Mouse (Mus musculus): ENCODE results near the gene Hsd17b13. TPM values are rescaled to one million over a fixed set of nuclear protein-coding genes. Genes with fewer than 3 reads are reported as not detected.
A peak's percentile ranks its signal among the peaks of the same experiment; 100 is the strongest.
"Not testable (repeated sequence)": the region's sequence is repeated elsewhere in the genome, so short reads cannot be mapped to it uniquely, and the experiment has no call there.

Hsd17b13 gene
- polyA plus RNA-seq (2016; fragmentation: Nextera tagmentation; extraction: Ambion mirVana), result not detected in 2 replicates

DNA sequence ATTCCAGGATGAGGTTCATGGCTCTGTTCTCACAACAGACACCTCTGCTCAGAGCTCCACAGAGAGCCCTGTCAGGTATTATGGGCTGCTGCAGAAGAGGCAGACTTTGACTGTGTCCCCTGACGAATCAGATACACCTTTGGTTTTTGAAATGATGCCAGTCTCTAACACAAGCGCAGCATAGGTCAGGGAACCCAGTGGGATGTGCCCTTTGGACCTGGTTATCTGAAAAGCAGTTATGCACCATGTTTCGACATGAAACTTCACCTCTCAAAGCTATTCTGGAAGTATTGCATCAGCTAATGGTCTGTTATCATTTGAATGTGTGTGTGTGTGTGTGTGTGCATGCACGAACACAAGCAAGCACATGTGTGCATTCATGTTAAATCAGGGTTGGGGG lies at the start of gene Hsd17b13:
Gene Hsd17b13 (minus strand): TSS at position 114 of the 400 bp plus-strand sequence.
- Histone ChIP-seq H3K27me3 (ENCODE audit: low read depth, poor library complexity, severe bottlenecking) (no peaks in the 10 kb centered on the region), H3K9me3 (replicated peaks) (no peaks in the 10 kb centered on the region), H3K4me3 (no peak within 1 kb of the TSS), H3K36me3 (no peaks in the 10 kb centered on the region), H3K4me1 (no peaks in the 10 kb centered on the region), H3K27ac (replicated peaks) (no peak within 1 kb of the TSS)
- WGBS, result 81% methylated on average over 4 of the region's 4 CpGs
- no peak for DNase-seq (ENCODE audit: low spot score)

DNA sequence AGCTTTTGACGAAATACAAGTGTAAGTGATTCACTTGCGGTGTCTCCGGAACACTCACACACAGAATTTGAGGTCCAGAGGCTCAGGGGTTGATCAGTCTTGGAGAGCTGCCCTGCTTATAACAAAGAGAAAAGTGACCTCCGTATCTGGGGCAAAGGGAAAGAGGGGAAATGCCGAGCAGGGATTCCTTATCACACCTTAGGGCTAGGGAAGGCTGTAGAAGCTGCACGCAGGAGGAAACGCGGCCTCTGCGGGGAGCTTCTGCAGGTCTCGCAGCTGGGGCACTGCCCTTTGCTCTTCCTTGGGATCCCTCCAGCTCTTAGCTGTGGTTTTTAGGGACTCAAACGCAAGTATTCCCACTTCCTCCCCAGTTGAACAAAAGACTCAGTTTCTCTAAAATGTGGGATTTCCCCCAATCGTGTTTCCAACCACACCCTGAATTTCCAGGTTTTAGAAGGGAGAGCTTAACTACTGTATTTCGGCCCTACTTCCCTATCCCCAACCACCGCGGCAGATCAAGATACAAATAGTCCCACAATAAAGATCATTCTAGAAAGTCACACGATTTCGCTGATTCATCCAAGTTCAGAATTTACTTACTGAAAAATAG lies 48.1 kb upstream of the Hsd17b13 start:
- 37% methylated on average over 17 of the region's 17 CpGs for WGBS
- no peak for DNase-seq (ENCODE audit: low spot score)
- Histone ChIP-seq H3K36me3 (no peaks in the 10 kb centered on the region), H3K4me1 (peaks cover 24% of the 10 kb centered on the region), H3K9me3 (replicated peaks) (no peaks in the 10 kb centered on the region), H3K4me3 (no peak overlapping the region), H3K27me3 (ENCODE audit: low read depth, poor library complexity, severe bottlenecking) (peaks cover 44% of the 10 kb centered on the region), H3K27ac (replicated peaks) (no peak overlapping the region)

DNA sequence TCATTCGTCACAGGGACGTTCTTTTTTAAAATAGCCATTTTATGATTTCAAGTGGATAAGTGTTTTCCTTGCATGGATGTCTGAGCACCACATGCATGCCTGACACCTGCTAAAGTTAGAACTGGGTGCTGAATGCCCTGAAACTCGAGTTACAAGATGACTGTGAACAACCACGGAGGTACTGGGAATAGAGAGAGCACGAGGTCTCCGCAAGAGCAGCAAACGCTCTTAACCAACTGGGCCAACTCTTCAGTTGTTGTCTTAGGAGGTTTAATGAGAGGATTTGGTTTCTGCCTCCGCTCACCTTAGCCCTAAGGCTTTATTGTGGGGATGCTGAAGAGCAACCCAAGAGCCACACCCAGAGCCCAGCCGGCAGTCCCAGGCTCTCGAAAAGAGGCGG lies 47.6 kb upstream of the Hsd17b13 start:
- peaks cover 24% of the 10 kb centered on the region for H3K4me1 ChIP-seq
- H3K27ac ChIP-seq (replicated peaks), result no peak overlapping the region
- peaks cover 44% of the 10 kb centered on the region for H3K27me3 ChIP-seq (ENCODE audit: low read depth, poor library complexity, severe bottlenecking)
- H3K36me3 ChIP-seq, result no peaks in the 10 kb centered on the region
- DNase-seq (ENCODE audit: low spot score), result no peak
- 65% methylated on average over 11 of the region's 11 CpGs for WGBS
- H3K4me3 ChIP-seq, result no peak overlapping the region
- no peaks in the 10 kb centered on the region for H3K9me3 ChIP-seq (replicated peaks)

DNA sequence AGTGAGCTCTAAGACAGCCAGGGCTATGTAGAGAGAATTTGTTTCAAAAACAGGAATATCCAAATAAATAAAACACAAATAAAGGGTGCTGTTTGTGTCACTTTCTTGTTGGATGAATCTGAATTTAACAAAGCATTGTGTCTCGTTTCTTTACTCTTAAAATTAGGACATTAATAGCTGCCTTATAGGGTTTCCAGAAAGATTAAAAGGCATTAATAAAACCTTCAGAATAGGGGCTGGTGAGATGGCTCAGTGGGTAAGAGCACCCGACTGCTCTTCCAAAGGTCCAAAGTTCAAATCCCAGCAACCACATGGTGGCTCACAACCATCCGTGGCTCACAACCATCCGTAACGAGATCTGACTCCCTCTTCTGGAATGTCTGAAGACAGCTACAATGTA lies 47.0 kb upstream of the Hsd17b13 start:
- not testable (repeated sequence) for H3K4me3 ChIP-seq; H3K27ac ChIP-seq (replicated peaks); H3K36me3 ChIP-seq; H3K9me3 ChIP-seq (replicated peaks); DNase-seq (ENCODE audit: low spot score)
- Histone ChIP-seq H3K27me3 (ENCODE audit: low read depth, poor library complexity, severe bottlenecking) (peaks cover 44% of the 10 kb centered on the region), H3K4me1 (peaks cover 26% of the 10 kb centered on the region)
- WGBS, result 82% methylated on average over 5 of the region's 5 CpGs

DNA sequence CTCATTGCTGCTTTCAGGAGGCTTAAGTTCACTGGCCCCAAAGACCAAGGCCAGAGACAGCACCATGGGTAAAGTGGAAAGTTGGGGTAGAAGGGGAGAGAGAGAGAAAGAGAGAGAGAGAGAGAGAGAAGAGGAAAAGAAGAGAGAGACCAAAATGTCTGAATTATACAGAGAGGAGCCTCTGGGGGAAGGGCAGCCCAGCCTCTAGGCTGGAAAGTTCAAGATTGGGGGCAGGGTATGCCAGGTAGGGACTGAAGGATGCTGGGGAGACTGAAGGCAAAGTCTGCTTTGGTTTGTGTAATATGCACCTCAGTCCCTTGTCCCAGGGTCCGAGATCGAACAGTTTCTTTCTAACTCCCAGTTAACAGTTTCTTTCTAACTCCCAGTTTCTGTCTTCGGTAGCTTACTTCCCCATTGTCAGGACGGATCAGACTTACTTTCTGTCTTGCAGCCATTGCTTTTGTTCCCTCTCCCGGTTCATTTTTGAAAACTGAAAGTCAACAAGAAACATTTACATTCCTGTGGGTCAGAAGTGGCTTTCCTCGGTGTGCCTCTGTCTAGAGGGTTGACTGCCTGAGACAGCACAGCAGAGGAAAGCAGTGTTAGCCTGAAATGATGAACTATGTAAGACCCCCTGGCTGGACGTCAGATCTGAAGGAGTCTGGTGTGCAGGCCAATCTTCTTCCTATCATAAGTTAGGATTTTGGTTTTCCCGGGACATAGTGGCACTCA lies 46.2 kb upstream of the Hsd17b13 start:
- peaks cover 44% of the 10 kb centered on the region for H3K27me3 ChIP-seq (ENCODE audit: low read depth, poor library complexity, severe bottlenecking)
- 80% methylated on average over 8 of the region's 8 CpGs for WGBS
- no peak for DNase-seq (ENCODE audit: low spot score)
- H3K36me3 ChIP-seq, result no peaks in the 10 kb centered on the region
- H3K27ac ChIP-seq (replicated peaks), result no peak overlapping the region
- H3K4me3 ChIP-seq, result no peak overlapping the region
- no peaks in the 10 kb centered on the region for H3K9me3 ChIP-seq (replicated peaks)
- H3K4me1 ChIP-seq, result peaks cover 27% of the 10 kb centered on the region

DNA sequence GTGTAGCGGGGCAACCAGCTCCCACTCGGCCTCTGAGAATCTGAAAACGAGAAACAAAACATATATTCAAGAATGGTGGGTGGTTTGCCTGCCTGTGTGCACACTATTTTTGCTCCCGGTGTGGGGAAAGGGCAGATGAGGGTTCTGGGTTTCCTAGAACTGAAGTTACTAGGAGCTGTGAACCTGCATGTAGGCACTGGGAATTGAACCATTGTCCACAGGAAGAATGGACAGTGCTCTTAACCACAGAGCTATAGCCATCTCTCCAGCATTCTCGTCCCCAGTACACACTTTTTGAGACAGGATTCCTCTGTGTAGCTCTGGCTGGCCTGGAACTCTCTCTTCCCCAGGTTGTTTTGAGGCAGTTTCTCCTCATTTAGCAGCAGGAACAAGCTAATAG lies 45.3 kb upstream of the Hsd17b13 start:
- Histone ChIP-seq H3K36me3 (no peaks in the 10 kb centered on the region), H3K4me3 (peak overlapping the region; percentile 60), H3K27ac (replicated peaks) (no peak overlapping the region), H3K9me3 (replicated peaks) (no peaks in the 10 kb centered on the region), H3K4me1 (peaks cover 27% of the 10 kb centered on the region), H3K27me3 (ENCODE audit: low read depth, poor library complexity, severe bottlenecking) (peaks cover 44% of the 10 kb centered on the region)
- no peak for DNase-seq (ENCODE audit: low spot score)
- WGBS, result 48% methylated on average over 5 of the region's 5 CpGs

DNA sequence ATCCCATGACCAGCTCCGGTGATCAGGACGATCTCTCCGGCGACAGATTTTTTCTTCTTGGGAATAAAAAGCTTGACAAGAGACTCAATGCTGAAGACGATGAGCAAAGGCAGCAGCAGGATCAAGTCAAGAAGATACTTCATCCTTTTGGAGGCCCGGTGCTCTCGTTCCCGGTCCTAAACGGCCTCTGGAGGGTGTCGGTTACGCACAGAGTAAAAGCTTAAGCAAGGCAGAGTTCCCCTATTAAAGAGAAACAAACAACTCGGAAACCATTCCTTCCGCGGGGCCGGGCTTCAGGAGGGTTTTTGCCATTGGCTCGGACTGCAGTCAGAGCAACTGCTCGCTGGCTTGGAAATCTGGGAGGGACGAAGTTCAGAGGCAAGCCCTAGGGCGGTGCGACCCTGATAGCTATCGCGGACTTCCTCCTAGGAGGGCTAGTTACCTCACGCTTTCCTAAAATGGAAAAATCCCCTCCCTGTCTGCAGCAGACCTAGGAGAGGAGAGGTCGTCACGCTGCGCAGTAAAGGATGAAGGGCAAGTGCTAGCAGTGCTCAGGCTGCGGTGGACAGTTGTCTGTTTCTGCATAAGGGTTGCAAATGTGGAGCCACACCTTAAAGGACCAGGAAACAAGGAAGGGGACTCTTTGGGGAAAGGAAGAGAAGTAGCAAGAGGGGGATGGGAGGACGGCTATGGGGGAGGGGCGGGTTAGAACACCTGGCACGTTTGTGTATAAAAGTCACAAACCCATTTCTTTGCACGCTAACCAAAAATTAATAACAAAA lies 44.6 kb upstream of the Hsd17b13 start, which contains the start of gene Hsd17b11:
Gene Hsd17b11 (minus strand): TSS at position 323 of the 782 bp plus-strand sequence.
- Histone ChIP-seq H3K4me3 (peak within 1 kb of the TSS; percentile 60), H3K27ac (replicated peaks) (peak within 1 kb of the TSS; percentile 79), H3K4me1 (peaks cover 27% of the 10 kb centered on the region), H3K27me3 (ENCODE audit: low read depth, poor library complexity, severe bottlenecking) (peaks cover 44% of the 10 kb centered on the region), H3K9me3 (replicated peaks) (no peaks in the 10 kb centered on the region), H3K36me3 (no peaks in the 10 kb centered on the region)
- 2% methylated on average over 31 of the region's 31 CpGs for WGBS
- peak; percentile 71 for DNase-seq (ENCODE audit: low spot score)

DNA sequence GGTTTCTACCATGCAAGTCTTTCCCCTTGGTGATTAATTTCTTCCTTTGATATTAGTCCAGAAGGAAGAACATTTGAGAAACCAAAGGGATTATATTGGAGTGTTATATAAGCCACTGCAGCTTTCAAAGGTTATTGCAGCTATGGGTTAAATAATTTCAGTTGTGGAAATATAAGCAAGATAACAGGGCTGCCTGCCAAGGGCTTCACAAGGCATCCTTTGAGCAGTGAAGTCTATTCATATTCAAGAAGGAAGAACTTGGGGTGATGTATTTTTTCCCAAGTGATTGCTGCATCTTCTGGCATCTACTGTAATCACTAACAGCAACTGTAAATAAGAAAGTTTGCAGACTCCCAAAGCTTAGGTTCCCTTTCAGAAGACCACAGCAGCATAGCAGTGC lies 34.2 kb upstream of the Hsd17b13 start:
- H3K27ac ChIP-seq (replicated peaks), result no peak overlapping the region
- no peaks in the 10 kb centered on the region for H3K27me3 ChIP-seq (ENCODE audit: low read depth, poor library complexity, severe bottlenecking)
- H3K4me3 ChIP-seq, result no peak overlapping the region
- H3K9me3 ChIP-seq (replicated peaks), result no peaks in the 10 kb centered on the region
- H3K4me1 ChIP-seq, result no peaks in the 10 kb centered on the region
- DNase-seq (ENCODE audit: low spot score), result no peak
- no peaks in the 10 kb centered on the region for H3K36me3 ChIP-seq

DNA sequence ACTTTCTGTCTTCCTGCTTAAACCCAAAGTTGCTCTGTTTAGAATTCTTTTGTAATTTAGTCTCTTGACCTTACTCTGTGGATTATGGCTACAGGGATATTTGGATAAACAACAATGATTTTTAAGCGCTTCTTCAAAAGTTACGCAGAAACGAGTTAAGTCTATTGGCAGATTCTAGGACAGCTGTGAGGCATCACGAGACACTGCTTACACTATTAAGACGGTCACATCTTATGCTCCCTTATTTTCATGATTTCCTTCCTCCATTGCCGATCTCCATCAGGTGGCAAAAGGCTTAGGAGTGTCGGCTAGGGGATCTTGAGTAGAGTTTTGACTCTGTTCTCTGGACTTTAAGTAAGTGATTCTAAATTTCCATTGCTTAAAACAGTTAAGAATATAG lies 33.1 kb upstream of the Hsd17b13 start:
- H3K36me3 ChIP-seq, result no peaks in the 10 kb centered on the region
- H3K4me3 ChIP-seq, result no peak overlapping the region
- no peaks in the 10 kb centered on the region for H3K27me3 ChIP-seq (ENCODE audit: low read depth, poor library complexity, severe bottlenecking)
- no peak for DNase-seq (ENCODE audit: low spot score)
- no peaks in the 10 kb centered on the region for H3K4me1 ChIP-seq
- no peak overlapping the region for H3K27ac ChIP-seq (replicated peaks)
- no peaks in the 10 kb centered on the region for H3K9me3 ChIP-seq (replicated peaks)
- WGBS, result 95% methylated on average over 7 of the region's 7 CpGs

DNA sequence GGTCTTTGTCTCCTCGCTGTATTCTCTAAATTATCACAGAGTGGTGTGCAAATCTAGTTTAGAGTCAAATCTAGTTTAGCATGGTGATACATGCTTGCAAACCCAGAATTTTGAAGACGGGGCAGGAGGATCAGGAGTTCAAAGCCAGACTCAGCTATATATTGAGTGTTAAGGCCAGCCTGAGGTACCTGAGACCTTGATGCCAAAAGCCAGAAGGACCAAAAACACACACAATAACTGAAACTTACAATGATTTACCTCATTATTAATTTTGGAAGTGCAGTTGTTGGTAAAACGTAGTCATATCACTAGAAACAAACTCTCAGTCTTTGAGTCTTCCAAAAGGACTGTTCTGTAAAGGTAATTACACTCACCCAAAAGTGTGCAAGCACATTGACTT lies 32.2 kb upstream of the Hsd17b13 start:
- Histone ChIP-seq H3K27me3 (ENCODE audit: low read depth, poor library complexity, severe bottlenecking) (no peaks in the 10 kb centered on the region), H3K4me1 (no peaks in the 10 kb centered on the region), H3K36me3 (no peaks in the 10 kb centered on the region), H3K27ac (replicated peaks) (no peak overlapping the region), H3K4me3 (no peak overlapping the region), H3K9me3 (replicated peaks) (no peaks in the 10 kb centered on the region)
- 91% methylated on average over 3 of the region's 3 CpGs for WGBS
- DNase-seq (ENCODE audit: low spot score), result no peak

DNA sequence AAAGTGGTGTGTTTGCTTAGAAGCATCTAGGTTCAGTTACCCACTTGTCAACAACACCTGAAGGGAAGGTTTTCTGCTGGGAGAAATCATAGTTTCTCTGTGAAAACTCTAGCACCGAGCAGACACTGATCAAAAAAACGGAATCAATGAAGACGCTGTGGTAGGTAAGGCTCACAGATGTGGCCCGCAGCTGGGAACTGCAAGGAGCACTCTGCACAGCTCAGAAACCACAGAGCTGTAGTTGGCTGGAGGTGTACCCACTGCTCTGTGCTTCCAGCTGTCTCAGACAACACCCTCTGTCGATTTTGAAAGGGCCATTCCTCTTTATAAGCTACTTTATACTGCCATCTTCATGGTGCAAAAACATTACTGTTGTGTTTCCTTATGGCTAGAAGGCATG lies 30.6 kb upstream of the Hsd17b13 start:
- H3K36me3 ChIP-seq, result no peaks in the 10 kb centered on the region
- WGBS, result 72% methylated on average over 5 of the region's 5 CpGs
- DNase-seq (ENCODE audit: low spot score), result no peak

DNA sequence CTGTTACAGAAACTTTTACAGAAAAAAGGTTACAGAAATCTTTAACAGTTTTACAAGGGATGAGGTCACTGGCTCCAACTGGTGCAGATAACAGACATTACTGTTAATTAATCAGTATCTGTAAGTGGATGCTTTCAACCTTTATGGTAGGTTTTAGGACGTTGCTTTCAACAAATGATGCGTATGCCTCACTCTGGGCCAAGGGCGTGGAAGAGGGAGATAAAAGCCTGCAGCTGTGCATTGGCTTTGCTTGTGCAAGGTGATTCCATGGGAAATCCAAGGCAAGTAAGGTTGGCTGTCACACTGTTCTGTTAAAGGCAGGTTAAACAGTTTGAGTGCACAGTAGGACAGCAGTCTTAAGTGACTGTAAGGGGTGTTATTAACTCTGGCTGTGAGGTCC lies 29.6 kb upstream of the Hsd17b13 start:
- WGBS, result 89% methylated on average over 3 of the region's 3 CpGs
- no peak for DNase-seq (ENCODE audit: low spot score)
- peaks cover 13% of the 10 kb centered on the region for H3K4me1 ChIP-seq
- no peak overlapping the region for H3K4me3 ChIP-seq
- H3K27ac ChIP-seq (replicated peaks), result no peak overlapping the region
- no peaks in the 10 kb centered on the region for H3K36me3 ChIP-seq
- no peaks in the 10 kb centered on the region for H3K9me3 ChIP-seq (replicated peaks)
- H3K27me3 ChIP-seq (ENCODE audit: low read depth, poor library complexity, severe bottlenecking), result peaks cover 15% of the 10 kb centered on the region; the same call in 1 of the 2 replicates

More for the DNA sequence above, 30.6 kb upstream of the Hsd17b13 start:
- Histone ChIP-seq H3K4me1 (peaks cover 7% of the 10 kb centered on the region), H3K27me3 (ENCODE audit: low read depth, poor library complexity, severe bottlenecking) (peaks cover 10% of the 10 kb centered on the region; the same call in 1 of the 2 replicates), H3K9me3 (replicated peaks) (no peaks in the 10 kb centered on the region), H3K27ac (replicated peaks) (no peak overlapping the region), H3K4me3 (no peak overlapping the region)

DNA sequence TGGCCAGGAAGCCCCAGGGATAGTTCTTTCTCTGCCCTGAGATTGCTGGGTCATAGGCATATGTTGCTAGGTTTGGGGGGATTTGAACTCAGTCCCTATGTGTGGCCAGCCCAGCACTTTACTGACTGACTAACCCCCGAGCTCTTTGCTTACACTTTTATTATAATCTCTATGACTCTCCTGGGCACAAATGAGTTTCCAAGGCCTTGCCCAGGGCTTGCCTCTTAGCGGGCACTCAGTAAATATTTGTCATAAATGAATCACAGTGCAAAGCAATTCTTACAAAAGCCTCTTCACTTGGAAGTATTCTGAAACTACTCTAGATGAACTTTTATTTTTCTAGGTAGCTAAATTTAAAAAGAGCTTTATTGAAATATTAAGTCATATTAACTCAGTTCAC lies 26.7 kb upstream of the Hsd17b13 start:
- no peak for DNase-seq (ENCODE audit: low spot score)
- Histone ChIP-seq H3K27ac (replicated peaks) (no peak overlapping the region), H3K4me3 (no peak overlapping the region), H3K9me3 (replicated peaks) (no peaks in the 10 kb centered on the region), H3K27me3 (ENCODE audit: low read depth, poor library complexity, severe bottlenecking) (peaks cover 15% of the 10 kb centered on the region; the same call in 1 of the 2 replicates), H3K4me1 (peaks cover 13% of the 10 kb centered on the region), H3K36me3 (no peaks in the 10 kb centered on the region)
- WGBS, result 89% methylated on average over 2 of the region's 2 CpGs

Data from midbrain, embryonic 10.5 days (tissue).